Mouse (Mus musculus) bone marrow, adult 2 months (tissue): ENCODE measurements around the gene Chga.

ENCODE experiments used
- CTCF ChIP-seq: fragments of 200-500 bp; IDR thresholded peaks from 2 replicates; pipeline ENCODE4 v1.5.1; 2011; ENCODE audit warnings: low read length, control low read depth; ENCODE audit not compliant: control insufficient read depth, insufficient read depth
- POLR2A ChIP-seq: fragments of 200-500 bp; IDR thresholded peaks from 2 replicates; pipeline ENCODE4 v1.6.1; 2011; ENCODE audit warnings: low read depth, mild to moderate bottlenecking, control low read depth, low read length, borderline replicate concordance; ENCODE audit not compliant: control insufficient read depth

DNA sequence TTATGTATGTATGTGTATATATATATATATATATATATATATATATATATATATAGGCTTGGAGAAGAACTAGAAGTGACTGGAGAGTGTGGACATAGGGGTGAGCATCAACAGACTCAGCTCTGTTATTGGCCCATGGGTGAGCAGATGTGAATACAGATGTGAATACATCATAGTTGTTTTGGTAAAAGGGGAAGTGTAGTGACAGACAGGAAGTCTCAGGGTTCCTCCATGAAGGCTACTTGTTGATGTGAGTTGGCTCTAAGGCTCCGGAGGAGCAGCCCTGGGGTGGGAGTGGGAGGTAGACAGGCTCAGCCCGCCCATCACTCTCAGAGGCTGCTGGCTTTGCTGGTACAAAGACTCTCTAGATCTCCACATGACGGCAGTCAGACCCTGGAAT, 30.6 kb upstream of the Chga start:
- TF ChIP-seq CTCF, result no peak
- no peak for TF ChIP-seq POLR2A
